Mouse (Mus musculus) megakaryocyte-erythroid progenitor cell, adult 5-6 weeks (primary cell): Measurements from ENCODE around the gene Mcmbp. TPM values are rescaled to one million over a fixed set of nuclear protein-coding genes. Genes with fewer than 3 reads are reported as not detected.

Source experiments
- total RNA-seq, 2 experiments: library from RNA; stranded (forward) in 1 of 2; stranded (reverse) in 1 of 2; fragments of 200-1000, 215-1000 nt in 1 of 2; fragments of >200 nt in 1 of 2; fragmentation: Nextera tagmentation in 1 of 2; gene quantifications; 2 replicates each; pipeline ENCODE4 v1.2.3; 2014 to 2017

Mcmbp gene
- total RNA-seq, 2 experiments from 2014 or later: 52.8 to 58.2 TPM

Other genes starting within 250 kb of the Mcmbp start
- 11.0 and 12.7 TPM in 2 replicates for gene Bag3, start 216.9 kb downstream of the Mcmbp start, total RNA-seq (2014; fragmentation: Nextera tagmentation)
- 6.5 and 14.2 TPM in 2 replicates for gene Bag3, start 216.9 kb downstream of the Mcmbp start, total RNA-seq (2017)
- 8.8 and 11.5 TPM in 2 replicates for gene Inpp5f, start 129.2 kb downstream of the Mcmbp start, total RNA-seq (2014; fragmentation: Nextera tagmentation)
- 4.6 and 9.4 TPM in 2 replicates for gene Inpp5f, start 129.2 kb downstream of the Mcmbp start, total RNA-seq (2017)
- 42.1 and 59.2 TPM in 2 replicates for gene Sec23ip, start 4.4 kb upstream of the Mcmbp start, total RNA-seq (2014; fragmentation: Nextera tagmentation)
- 52.8 and 66.1 TPM in 2 replicates for gene Sec23ip, start 4.4 kb upstream of the Mcmbp start, total RNA-seq (2017)